Mouse (Mus musculus): ENCODE results near the gene Brca1. TPM values are rescaled to one million over a fixed set of nuclear protein-coding genes. Genes with fewer than 3 reads are reported as not detected.
A peak's percentile ranks its signal among the peaks of the same experiment; 100 is the strongest.
"Not testable (repeated sequence)": the region's sequence is repeated elsewhere in the genome, so short reads cannot be mapped to it uniquely, and the experiment has no call there.

Brca1 gene
- polyA plus RNA-seq, 2 experiments = 8.6 to 14.0 TPM

GRCm38 (mm10) chr11:101442760-101443159, 109.0 kb downstream of the Brca1 start:
- Histone ChIP-seq H3K36me3 (replicated peaks; ENCODE audit: control insufficient read depth, insufficient read depth, low read depth) (peaks cover 23% of the 10 kb centered on the region), H3K27ac (peak overlapping the region; percentile 56), H3K9ac (replicated peaks) (peak overlapping the region; percentile 85), H3K4me3 (ENCODE audit: insufficient read depth in 1 of 2, low read depth in 2 of 2, low read length in 2 of 2) (peak overlapping the region; percentile 77 to 91), H3K9me3 (ENCODE audit: control insufficient read depth, low read length) (no peaks in the 10 kb centered on the region), H3K4me2 (ENCODE audit: low read depth) (peak overlapping the region; percentile 76), H3K27me3 (ENCODE audit: control insufficient read depth, insufficient read depth, low read length) (no peaks in the 10 kb centered on the region), H3K4me1 (replicated peaks; ENCODE audit: control insufficient read depth in 2 of 2, insufficient read depth in 2 of 2, low read length in 1 of 2) (peaks cover 3 to 22% of the 10 kb centered on the region in 2 experiments)
- no peak for ATAC-seq (ENCODE audit: insufficient read depth)
- no peak for TF ChIP-seq CTCF (IDR thresholded peaks at IDR 0.05; ENCODE audit: low read depth)
- TF ChIP-seq EP300 (IDR thresholded peaks at IDR 0.05; ENCODE audit: low read depth) = no peak
- no peak for DNase-seq (ENCODE audit: low read depth in 3 of 3, low spot score in 3 of 3)
- WGBS (ENCODE audit: insufficient replicate concordance) = 0% methylated on average over 14 of the region's 14 CpGs

DNA sequence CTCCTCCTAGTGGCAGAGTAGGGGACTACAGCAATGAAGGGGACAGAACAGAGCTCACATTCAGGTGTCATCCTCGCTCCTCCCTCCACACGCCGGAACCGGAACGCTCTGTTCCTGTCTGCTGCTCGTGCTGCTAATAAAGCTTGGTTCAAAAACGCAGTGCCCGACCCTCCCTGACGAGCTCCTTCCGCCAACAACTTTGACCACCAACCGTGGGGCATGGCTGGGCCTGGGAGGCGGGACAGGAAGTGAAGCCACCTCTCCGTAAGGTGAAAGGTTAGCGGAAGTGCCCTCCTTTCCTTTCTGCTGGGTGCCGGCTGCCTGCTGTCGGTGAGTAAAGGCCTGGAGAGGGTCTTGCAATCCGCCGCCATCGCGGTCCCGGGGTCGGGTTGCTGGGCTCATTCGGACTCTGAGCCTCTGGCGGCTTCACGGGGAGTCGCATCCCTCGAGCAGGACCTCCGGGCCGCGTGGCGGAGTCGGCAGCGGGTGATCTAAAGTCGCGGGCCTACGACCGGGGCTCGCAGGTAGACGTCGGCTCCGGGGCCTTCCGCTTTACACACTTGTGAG, 109.5 kb downstream of the Brca1 start, which contains the start of gene Rpl27:
TSS of gene Rpl27 (plus strand) at position 172 of the 567 bp plus-strand sequence.
- Histone ChIP-seq H3K27me3 (ENCODE audit: control insufficient read depth, insufficient read depth, low read length) (no peaks in the 10 kb centered on the region), H3K4me3 (ENCODE audit: insufficient read depth in 1 of 2, low read depth in 2 of 2, low read length in 2 of 2) (peak within 1 kb of the TSS; percentile 77 to 91), H3K27ac (peak within 1 kb of the TSS; percentile 56), H3K4me2 (ENCODE audit: low read depth) (peak within 1 kb of the TSS; percentile 76), H3K9me3 (ENCODE audit: control insufficient read depth, low read length) (no peaks in the 10 kb centered on the region), H3K4me1 (replicated peaks; ENCODE audit: control insufficient read depth in 2 of 2, insufficient read depth in 2 of 2, low read length in 1 of 2) (peaks cover 0 to 19% of the 10 kb centered on the region in 2 experiments; a peak in 3 of 4 replicates), H3K36me3 (replicated peaks; ENCODE audit: control insufficient read depth, insufficient read depth, low read depth) (peaks cover 23% of the 10 kb centered on the region), H3K9ac (replicated peaks) (peak within 1 kb of the TSS; percentile 85)
- peak; percentile 99 for DNase-seq (ENCODE audit: low read depth in 3 of 3, low spot score in 3 of 3)
- peak; percentile 96 for ATAC-seq (ENCODE audit: insufficient read depth)
- TF ChIP-seq EP300 (IDR thresholded peaks at IDR 0.05; ENCODE audit: low read depth) = peak; percentile 74
- peak; percentile 94 for TF ChIP-seq CTCF (IDR thresholded peaks at IDR 0.05; ENCODE audit: low read depth)
- under 1% methylated on average over 42 of the region's 42 CpGs for WGBS (ENCODE audit: insufficient replicate concordance)

- Histone ChIP-seq H3K4me3 (ENCODE audit: insufficient read depth in 1 of 2, low read depth in 2 of 2, low read length in 2 of 2) (peak overlapping the region; percentile 77 to 91), H3K4me2 (ENCODE audit: low read depth) (peak overlapping the region; percentile 76), H3K9ac (replicated peaks) (peak overlapping the region; percentile 48), H3K4me1 (replicated peaks; ENCODE audit: control insufficient read depth in 2 of 2, insufficient read depth in 2 of 2, low read length in 1 of 2) (peaks cover 0 to 19% of the 10 kb centered on the region in 2 experiments; a peak in 3 of 4 replicates), H3K27ac (peak overlapping the region; percentile 46), H3K36me3 (replicated peaks; ENCODE audit: control insufficient read depth, insufficient read depth, low read depth) (peaks cover 23% of the 10 kb centered on the region)
- WGBS (ENCODE audit: insufficient replicate concordance) = 22% methylated on average over 15 of the region's 15 CpGs
- not testable (repeated sequence) for H3K9me3 ChIP-seq (ENCODE audit: control insufficient read depth, low read length); ATAC-seq (ENCODE audit: insufficient read depth); DNase-seq (ENCODE audit: low read depth in 3 of 3, low spot score in 3 of 3); H3K27me3 ChIP-seq (ENCODE audit: control insufficient read depth, insufficient read depth, low read length)
Observed at GRCm38 (mm10) chr11:101441450-101442126, 110.2 kb downstream of the Brca1 start.

Other genes starting within 250 kb of the Brca1 start
- gene Becn1, start 249.7 kb downstream of the Brca1 start, polyA plus RNA-seq (2012; rRNA removed) = 22.7 and 60.5 TPM in 2 replicates
- gene Becn1, start 249.7 kb downstream of the Brca1 start, polyA plus RNA-seq (2014; fragmentation: Nextera tagmentation; extraction: Ambion mirVana) = 86.2 and 93.6 TPM in 2 replicates
- gene Psme3, start 235.7 kb downstream of the Brca1 start, polyA plus RNA-seq (2012; rRNA removed) = 117 and 123 TPM in 2 replicates
- 135 and 152 TPM in 2 replicates for gene Psme3, start 235.7 kb downstream of the Brca1 start, polyA plus RNA-seq (2014; fragmentation: Nextera tagmentation; extraction: Ambion mirVana)
- gene Aoc2, start 226.9 kb downstream of the Brca1 start, polyA plus RNA-seq (2012; rRNA removed) = 4.6 and 4.7 TPM in 2 replicates
- gene Aoc2, start 226.9 kb downstream of the Brca1 start, polyA plus RNA-seq (2014; fragmentation: Nextera tagmentation; extraction: Ambion mirVana) = 0.97 and 1.0 TPM in 2 replicates
- 0.21 and 0.25 TPM in 2 replicates for gene Aoc3, start 221.3 kb downstream of the Brca1 start, polyA plus RNA-seq (2012; rRNA removed)
- gene Aoc3, start 221.3 kb downstream of the Brca1 start, polyA plus RNA-seq (2014; fragmentation: Nextera tagmentation; extraction: Ambion mirVana) = 0.03 and 0.05 TPM in 2 replicates
- gene G6pc, start 184.4 kb downstream of the Brca1 start, polyA plus RNA-seq (2012; rRNA removed) = 0.02 TPM in 2 replicates
- 0.04 TPM in 1 of 2 replicates, not detected in the other for gene G6pc, start 184.4 kb downstream of the Brca1 start, polyA plus RNA-seq (2014; fragmentation: Nextera tagmentation; extraction: Ambion mirVana)
- gene Aarsd1, start 134.3 kb downstream of the Brca1 start, polyA plus RNA-seq (2012; rRNA removed) = 24.7 TPM in 2 replicates
- 39.7 and 42.0 TPM in 2 replicates for gene Aarsd1, start 134.3 kb downstream of the Brca1 start, polyA plus RNA-seq (2014; fragmentation: Nextera tagmentation; extraction: Ambion mirVana)
- 0.17 and 0.84 TPM in 2 replicates for gene Gm27029, start 127.2 kb downstream of the Brca1 start, polyA plus RNA-seq (2012; rRNA removed)
- gene Gm27029, start 127.2 kb downstream of the Brca1 start, polyA plus RNA-seq (2014; fragmentation: Nextera tagmentation; extraction: Ambion mirVana) = 2.6 and 3.5 TPM in 2 replicates
- gene Rundc1, start 126.9 kb downstream of the Brca1 start, polyA plus RNA-seq (2012; rRNA removed) = 3.4 and 3.9 TPM in 2 replicates
- gene Rundc1, start 126.9 kb downstream of the Brca1 start, polyA plus RNA-seq (2014; fragmentation: Nextera tagmentation; extraction: Ambion mirVana) = 2.9 and 3.0 TPM in 2 replicates
- 0.29 and 0.74 TPM in 2 replicates for gene Ptges3l, start 126.6 kb downstream of the Brca1 start, polyA plus RNA-seq (2012; rRNA removed)
- 0.53 and 0.86 TPM in 2 replicates for gene Ptges3l, start 126.6 kb downstream of the Brca1 start, polyA plus RNA-seq (2014; fragmentation: Nextera tagmentation; extraction: Ambion mirVana)
- gene Rpl27, start 109.7 kb downstream of the Brca1 start, polyA plus RNA-seq (2012; rRNA removed) = 571 and 987 TPM in 2 replicates
- 295 and 303 TPM in 2 replicates for gene Rpl27, start 109.7 kb downstream of the Brca1 start, polyA plus RNA-seq (2014; fragmentation: Nextera tagmentation; extraction: Ambion mirVana)
- gene Ifi35, start 103.5 kb downstream of the Brca1 start, polyA plus RNA-seq (2012; rRNA removed) = 14.0 and 17.2 TPM in 2 replicates
- 21.3 and 22.1 TPM in 2 replicates for gene Ifi35, start 103.5 kb downstream of the Brca1 start, polyA plus RNA-seq (2014; fragmentation: Nextera tagmentation; extraction: Ambion mirVana)
- gene Rnd2, start 87.0 kb downstream of the Brca1 start, polyA plus RNA-seq (2012; rRNA removed) = 2.9 and 3.1 TPM in 2 replicates
- 1.2 and 1.4 TPM in 2 replicates for gene Rnd2, start 87.0 kb downstream of the Brca1 start, polyA plus RNA-seq (2014; fragmentation: Nextera tagmentation; extraction: Ambion mirVana)
- gene Vat1, start 85.7 kb downstream of the Brca1 start, polyA plus RNA-seq (2012; rRNA removed) = 9.1 TPM in 2 replicates
- 6.8 and 6.9 TPM in 2 replicates for gene Vat1, start 85.7 kb downstream of the Brca1 start, polyA plus RNA-seq (2014; fragmentation: Nextera tagmentation; extraction: Ambion mirVana)
- gene Nbr1, start 194 bp upstream of the Brca1 start, polyA plus RNA-seq (2012; rRNA removed) = 20.0 and 24.9 TPM in 2 replicates
- gene Nbr1, start 194 bp upstream of the Brca1 start, polyA plus RNA-seq (2014; fragmentation: Nextera tagmentation; extraction: Ambion mirVana) = 28.9 and 33.8 TPM in 2 replicates
- gene Tmem106a, start 30.3 kb upstream of the Brca1 start, polyA plus RNA-seq (2012; rRNA removed) = 5.7 and 7.3 TPM in 2 replicates
- gene Tmem106a, start 30.3 kb upstream of the Brca1 start, polyA plus RNA-seq (2014; fragmentation: Nextera tagmentation; extraction: Ambion mirVana) = 5.4 and 7.5 TPM in 2 replicates
- not detected in 2 replicates for gene Gm11634, start 47.3 kb upstream of the Brca1 start, polyA plus RNA-seq (2012; rRNA removed)
- gene Gm11634, start 47.3 kb upstream of the Brca1 start, polyA plus RNA-seq (2014; fragmentation: Nextera tagmentation; extraction: Ambion mirVana) = not detected in 2 replicates
- gene Rdm1, start 75.2 kb upstream of the Brca1 start, polyA plus RNA-seq (2012; rRNA removed) = 3.8 and 5.7 TPM in 2 replicates
- gene Rdm1, start 75.2 kb upstream of the Brca1 start, polyA plus RNA-seq (2014; fragmentation: Nextera tagmentation; extraction: Ambion mirVana) = 9.4 and 10.4 TPM in 2 replicates
- gene Arl4d, start 113.6 kb upstream of the Brca1 start, polyA plus RNA-seq (2012; rRNA removed) = 0.48 and 0.84 TPM in 2 replicates
- gene Arl4d, start 113.6 kb upstream of the Brca1 start, polyA plus RNA-seq (2014; fragmentation: Nextera tagmentation; extraction: Ambion mirVana) = 0.46 and 0.72 TPM in 2 replicates
- 6.7 and 9.6 TPM in 2 replicates for gene Dhx8, start 181.0 kb upstream of the Brca1 start, polyA plus RNA-seq (2012; rRNA removed)
- gene Dhx8, start 181.0 kb upstream of the Brca1 start, polyA plus RNA-seq (2014; fragmentation: Nextera tagmentation; extraction: Ambion mirVana) = 12.9 and 15.4 TPM in 2 replicates
- gene Etv4, start 233.4 kb upstream of the Brca1 start, polyA plus RNA-seq (2012; rRNA removed) = 0.29 TPM in 2 replicates
- gene Etv4, start 233.4 kb upstream of the Brca1 start, polyA plus RNA-seq (2014; fragmentation: Nextera tagmentation; extraction: Ambion mirVana) = 0.20 and 0.30 TPM in 2 replicates